Mouse (Mus musculus): ENCODE results near the gene Ssr2.

- TF ChIP-seq CTCF (IDR thresholded peaks at IDR 0.05) (no peak), POLR2A (IDR thresholded peaks at IDR 0.05; ENCODE audit: insufficient read depth, low read depth, low read length) (no peak)
Observed at GRCm38 (mm10) chr3:88528646-88529045, 47.0 kb upstream of the Ssr2 start.

Data from heart, adult 2 months (tissue).